Mouse (Mus musculus): ENCODE results near the gene Mrgprg. TPM values are rescaled to one million over a fixed set of nuclear protein-coding genes. Genes with fewer than 3 reads are reported as not detected.

The Mrgprg gene
- polyA plus RNA-seq, 1 experiment from 2014 or later, result not detected

DNA sequence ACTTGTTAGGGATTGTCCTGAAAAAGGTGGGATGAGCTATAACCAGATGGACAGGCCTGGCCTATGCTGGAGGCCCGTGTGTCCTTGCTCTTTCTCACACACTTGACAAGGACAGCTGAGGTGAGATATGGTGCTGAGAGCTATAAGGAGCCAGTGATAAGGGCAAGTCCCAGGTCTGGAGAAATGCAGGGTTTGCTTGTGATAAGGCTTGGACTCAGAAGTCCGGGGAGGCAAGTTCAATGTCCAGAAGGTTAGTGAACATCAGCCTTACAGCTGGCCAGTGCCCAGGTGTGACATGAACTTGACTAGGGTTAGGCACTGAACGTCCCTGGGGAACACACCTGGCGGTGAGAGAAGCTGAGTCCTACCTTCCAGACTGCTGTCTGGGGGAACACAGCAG is 14.7 kb downstream of the Mrgprg start:
- H3K9ac ChIP-seq (ENCODE audit: low read length), result no peak overlapping the region
- DNase-seq (ENCODE audit: low spot score) (no peak), ATAC-seq (ENCODE audit: insufficient number of reproducible peaks, low FRiP score, low TSS enrichment, low read depth) (no peak)
- no peaks in the 10 kb centered on the region for H3K9me3 ChIP-seq (ENCODE audit: control insufficient read depth, low read length)
- no peaks in the 10 kb centered on the region for H3K36me3 ChIP-seq (ENCODE audit: control insufficient read depth, insufficient read depth, low read length)
- no peak overlapping the region for H3K4me2 ChIP-seq (ENCODE audit: low read depth, severe bottlenecking)
- peaks cover 6% of the 10 kb centered on the region; the same call in 1 of the 2 replicates for H3K27me3 ChIP-seq (ENCODE audit: control insufficient read depth, insufficient read depth, low read length)
- 70% methylated on average over 4 of the region's 4 CpGs for WGBS
- H3K27ac ChIP-seq (replicated peaks; ENCODE audit: low read depth, low read length), result no peak overlapping the region
- no peaks in the 10 kb centered on the region for H3K4me1 ChIP-seq (ENCODE audit: control insufficient read depth, insufficient read depth, low read length)
- no peak overlapping the region for H3K4me3 ChIP-seq (ENCODE audit: low read depth, low read length)

DNA sequence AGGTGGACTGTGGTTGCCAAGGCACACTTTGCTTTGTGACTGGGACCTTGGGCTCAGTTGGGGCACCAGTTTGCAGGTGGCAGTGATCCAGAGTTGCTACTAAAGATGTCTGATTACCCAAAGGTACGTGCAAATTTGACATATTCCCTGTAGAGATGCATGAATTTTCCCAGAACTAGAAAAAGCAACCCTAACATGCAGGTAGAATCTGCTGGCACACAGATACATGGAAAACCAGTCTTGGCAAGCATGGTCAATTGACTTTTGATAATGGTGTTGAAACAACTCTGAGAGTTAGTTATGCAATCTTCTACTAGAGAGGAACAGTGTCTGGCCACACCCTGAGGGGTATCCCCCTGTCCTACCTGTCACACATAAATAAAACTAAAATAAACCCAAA is 15.4 kb downstream of the Mrgprg start:
- Histone ChIP-seq H3K27ac (replicated peaks; ENCODE audit: low read depth, low read length) (no peak overlapping the region), H3K36me3 (ENCODE audit: control insufficient read depth, insufficient read depth, low read length) (no peaks in the 10 kb centered on the region), H3K4me3 (ENCODE audit: low read depth, low read length) (no peak overlapping the region), H3K9me3 (ENCODE audit: control insufficient read depth, low read length) (no peaks in the 10 kb centered on the region), H3K9ac (ENCODE audit: low read length) (no peak overlapping the region), H3K27me3 (ENCODE audit: control insufficient read depth, insufficient read depth, low read length) (peaks cover 6% of the 10 kb centered on the region; the same call in 1 of the 2 replicates), H3K4me1 (ENCODE audit: control insufficient read depth, insufficient read depth, low read length) (no peaks in the 10 kb centered on the region), H3K4me2 (ENCODE audit: low read depth, severe bottlenecking) (no peak overlapping the region)
- no peak for ATAC-seq (ENCODE audit: insufficient number of reproducible peaks, low FRiP score, low TSS enrichment, low read depth)
- WGBS, result 81% methylated on average over 1 of the region's 1 CpGs
- no peak for DNase-seq (ENCODE audit: low spot score)

DNA sequence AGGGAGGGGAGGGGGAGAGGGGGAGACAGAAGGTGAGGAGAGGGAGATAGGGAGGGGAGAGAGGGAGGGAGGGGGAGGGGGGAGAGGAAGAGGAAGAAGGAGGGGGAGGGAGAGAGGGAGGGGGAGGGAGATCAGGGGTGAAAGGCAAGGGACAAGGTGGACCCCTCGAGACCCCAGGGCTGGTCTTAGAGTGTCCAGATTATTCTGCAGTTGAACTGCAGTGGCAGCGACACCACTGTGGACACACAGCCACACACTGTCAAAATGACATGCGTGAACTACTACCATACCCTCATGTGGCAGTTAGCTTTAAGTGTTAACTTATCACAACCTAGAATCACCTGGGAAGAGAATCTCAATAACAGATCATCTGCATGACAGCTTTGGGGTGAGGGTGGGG is 17.7 kb downstream of the Mrgprg start:
- Histone ChIP-seq H3K27ac (replicated peaks; ENCODE audit: low read depth, low read length) (no peak overlapping the region), H3K9me3 (ENCODE audit: control insufficient read depth, low read length) (no peaks in the 10 kb centered on the region), H3K27me3 (ENCODE audit: control insufficient read depth, insufficient read depth, low read length) (no peaks in the 10 kb centered on the region), H3K36me3 (ENCODE audit: control insufficient read depth, insufficient read depth, low read length) (no peaks in the 10 kb centered on the region), H3K4me1 (ENCODE audit: control insufficient read depth, insufficient read depth, low read length) (no peaks in the 10 kb centered on the region), H3K4me3 (ENCODE audit: low read depth, low read length) (no peak overlapping the region), H3K4me2 (ENCODE audit: low read depth, severe bottlenecking) (no peak overlapping the region), H3K9ac (ENCODE audit: low read length) (no peak overlapping the region)
- 65% methylated on average over 3 of the region's 3 CpGs for WGBS
- DNase-seq (ENCODE audit: low spot score) (no peak), ATAC-seq (ENCODE audit: insufficient number of reproducible peaks, low FRiP score, low TSS enrichment, low read depth) (no peak)

DNA sequence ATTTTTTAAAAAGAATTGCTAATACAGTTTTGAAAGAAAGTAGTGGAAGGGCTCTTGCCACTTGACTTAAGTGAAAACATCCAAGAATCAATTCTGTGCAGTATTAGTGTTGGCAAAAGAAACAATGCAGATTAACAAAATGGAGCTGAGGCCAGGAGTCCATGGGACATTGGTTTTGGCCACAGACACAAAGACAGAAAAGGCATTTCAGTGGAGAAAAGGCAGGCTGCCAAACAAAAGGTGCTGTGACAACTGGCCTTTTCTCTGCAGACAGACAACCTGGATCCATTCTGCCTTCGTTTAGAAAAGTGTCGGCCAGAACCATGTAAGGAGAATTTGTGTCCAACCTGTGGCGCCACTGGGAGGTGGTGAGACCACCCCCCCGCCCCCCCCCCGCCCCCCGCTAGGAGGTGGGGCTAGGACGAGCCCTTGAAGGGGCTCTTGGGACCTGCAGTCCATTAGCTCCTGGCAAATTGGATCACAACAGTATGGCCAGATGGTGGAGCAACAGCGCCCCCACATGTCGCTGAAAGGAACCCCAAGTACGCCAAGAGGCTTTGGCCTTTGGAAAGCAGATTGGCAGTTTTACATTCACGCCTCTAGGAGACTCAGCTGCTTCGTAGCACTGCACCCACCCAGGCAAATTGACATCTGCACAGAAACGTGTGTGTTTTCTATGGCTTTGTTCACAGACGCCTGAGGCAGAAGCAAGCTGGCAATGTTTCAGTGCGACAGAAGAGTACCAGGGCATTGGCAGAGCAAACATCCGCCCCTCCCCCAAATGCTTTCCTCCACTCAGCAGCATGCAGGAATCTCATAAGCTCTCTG is 18.5 kb downstream of the Mrgprg start:
- no peaks in the 10 kb centered on the region for H3K9me3 ChIP-seq (ENCODE audit: control insufficient read depth, low read length)
- peak overlapping the region; percentile 45 for H3K9ac ChIP-seq (ENCODE audit: low read length)
- DNase-seq (ENCODE audit: low spot score), result peak; percentile 97
- WGBS, result 3% methylated on average over 16 of the region's 16 CpGs
- H3K4me2 ChIP-seq (ENCODE audit: low read depth, severe bottlenecking), result peak overlapping the region; percentile 38
- peak; percentile 56 for ATAC-seq (ENCODE audit: insufficient number of reproducible peaks, low FRiP score, low TSS enrichment, low read depth)
- H3K4me3 ChIP-seq (ENCODE audit: low read depth, low read length), result no peak overlapping the region
- 0 out of 2 replicates have a peak overlapping the region, but pooled peaks have one; percentile 18 for H3K27ac ChIP-seq (replicated peaks; ENCODE audit: low read depth, low read length)
- no peaks in the 10 kb centered on the region for H3K27me3 ChIP-seq (ENCODE audit: control insufficient read depth, insufficient read depth, low read length)
- H3K36me3 ChIP-seq (ENCODE audit: control insufficient read depth, insufficient read depth, low read length), result no peaks in the 10 kb centered on the region
- no peaks in the 10 kb centered on the region for H3K4me1 ChIP-seq (ENCODE audit: control insufficient read depth, insufficient read depth, low read length)

DNA sequence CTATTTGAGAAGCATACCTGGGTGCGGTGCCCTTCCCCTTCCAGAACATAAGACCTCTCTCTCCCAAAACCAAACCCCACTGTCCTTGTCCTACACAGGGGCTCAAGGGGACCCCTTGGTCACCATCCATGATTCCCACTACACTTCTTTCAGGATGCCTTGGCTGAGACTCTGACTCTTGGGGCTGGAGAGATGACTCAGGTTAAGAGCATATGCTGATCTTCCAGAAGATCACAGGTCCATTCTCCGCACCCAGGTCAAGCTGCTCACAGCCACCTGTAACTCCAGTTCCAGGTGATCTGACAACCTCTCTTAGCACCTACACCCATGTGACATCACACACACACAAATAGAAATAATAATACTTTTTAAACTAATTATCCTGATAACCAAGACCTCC is 26.1 kb downstream of the Mrgprg start:
- Histone ChIP-seq H3K4me2 (ENCODE audit: low read depth, severe bottlenecking) (peak overlapping the region; percentile 84), H3K27ac (replicated peaks; ENCODE audit: low read depth, low read length) (no peak overlapping the region), H3K36me3 (ENCODE audit: control insufficient read depth, insufficient read depth, low read length) (no peaks in the 10 kb centered on the region), H3K4me3 (ENCODE audit: low read depth, low read length) (peak overlapping the region; percentile 74), H3K4me1 (ENCODE audit: control insufficient read depth, insufficient read depth, low read length) (peaks cover 12% of the 10 kb centered on the region), H3K9ac (ENCODE audit: low read length) (no peak overlapping the region; the same call in 1 of the 2 replicates), H3K27me3 (ENCODE audit: control insufficient read depth, insufficient read depth, low read length) (no peaks in the 10 kb centered on the region), H3K9me3 (ENCODE audit: control insufficient read depth, low read length) (no peaks in the 10 kb centered on the region)
- DNase-seq (ENCODE audit: low spot score), result no peak
- 28% methylated on average over 2 of the region's 2 CpGs for WGBS
- 0 out of 2 replicates have a peak, but pooled peaks have one; percentile 16 for ATAC-seq (ENCODE audit: insufficient number of reproducible peaks, low FRiP score, low TSS enrichment, low read depth)

DNA sequence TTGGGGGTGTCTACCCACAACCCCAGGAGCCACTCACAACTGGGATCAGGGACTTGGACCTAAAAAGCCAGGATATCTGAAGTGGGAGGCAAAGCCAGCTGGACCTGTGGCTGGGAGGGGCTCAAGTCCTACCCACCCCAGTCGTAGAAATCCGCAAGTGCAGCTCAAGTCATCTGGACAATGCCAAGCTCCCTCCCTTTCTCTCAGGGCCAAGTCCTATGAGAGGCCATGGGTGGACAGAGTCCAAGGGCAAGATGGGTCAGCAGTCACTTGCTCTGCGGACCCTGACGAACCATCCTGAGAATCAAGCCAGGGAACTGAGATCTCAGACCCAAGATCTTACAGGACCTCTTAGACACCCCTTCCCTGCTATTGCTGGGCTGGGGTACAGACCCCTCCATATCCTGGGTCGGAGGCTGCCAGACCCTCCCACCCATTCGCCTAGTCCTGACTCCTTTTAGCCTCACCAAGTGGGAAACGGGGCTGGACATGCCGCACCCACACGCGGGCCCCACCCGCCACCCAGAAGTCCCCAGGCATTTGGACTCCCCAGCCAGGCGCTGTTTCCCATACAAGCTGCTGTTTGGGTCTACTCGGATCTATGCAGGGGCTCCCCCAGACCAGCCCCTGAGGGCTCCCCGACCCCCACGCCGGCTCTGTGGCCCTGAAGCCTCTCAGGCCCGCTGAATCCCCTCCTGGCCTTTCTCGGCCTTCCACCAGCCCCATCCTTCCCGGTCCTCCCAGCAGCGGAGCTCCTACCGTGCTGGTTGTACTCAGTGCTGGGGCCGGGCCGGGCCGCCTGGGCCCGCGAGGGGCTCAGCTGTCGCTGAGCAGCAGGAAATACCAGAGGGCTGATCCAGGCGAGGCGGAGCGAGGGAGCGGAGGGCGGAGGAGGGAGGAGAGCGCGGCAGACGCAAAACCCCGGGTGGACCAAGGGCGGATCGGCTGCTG is 27.0 kb downstream of the Mrgprg start:
- no peaks in the 10 kb centered on the region for H3K27me3 ChIP-seq (ENCODE audit: control insufficient read depth, insufficient read depth, low read length)
- DNase-seq (ENCODE audit: low spot score) (peak; percentile 89), ATAC-seq (ENCODE audit: insufficient number of reproducible peaks, low FRiP score, low TSS enrichment, low read depth) (peak; percentile 85)
- H3K9me3 ChIP-seq (ENCODE audit: control insufficient read depth, low read length), result no peaks in the 10 kb centered on the region
- H3K27ac ChIP-seq (replicated peaks; ENCODE audit: low read depth, low read length), result peak overlapping the region; percentile 67; the same call in 1 of the 2 replicates
- H3K36me3 ChIP-seq (ENCODE audit: control insufficient read depth, insufficient read depth, low read length), result no peaks in the 10 kb centered on the region
- H3K4me1 ChIP-seq (ENCODE audit: control insufficient read depth, insufficient read depth, low read length), result peaks cover 12% of the 10 kb centered on the region
- peak overlapping the region; percentile 84 for H3K4me2 ChIP-seq (ENCODE audit: low read depth, severe bottlenecking)
- H3K4me3 ChIP-seq (ENCODE audit: low read depth, low read length), result peak overlapping the region; percentile 74
- WGBS, result 2% methylated on average over 35 of the region's 38 CpGs
- peak overlapping the region; percentile 90 for H3K9ac ChIP-seq (ENCODE audit: low read length)

DNA sequence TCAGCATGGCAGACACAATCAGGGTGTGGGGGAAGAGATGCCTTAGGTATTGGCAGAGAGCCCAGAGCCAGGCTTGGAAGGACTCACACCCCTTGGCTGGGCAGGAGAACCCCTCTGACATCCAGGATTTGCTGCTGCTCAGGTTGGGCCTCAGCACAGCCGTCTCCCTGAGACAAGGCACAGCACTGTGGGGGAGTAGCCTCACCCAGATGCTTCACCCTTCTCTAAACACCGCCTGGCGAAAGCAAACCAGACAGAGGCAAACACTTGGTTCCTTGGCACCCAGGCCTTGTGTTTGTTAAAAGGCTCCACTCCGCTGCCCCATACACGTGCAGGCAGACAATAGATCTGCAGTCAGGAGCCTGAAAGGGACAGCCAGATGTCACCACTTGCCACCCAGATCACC is 28.2 kb downstream of the Mrgprg start:
- H3K27ac ChIP-seq (replicated peaks; ENCODE audit: low read depth, low read length), result no peak overlapping the region
- no peak overlapping the region for H3K4me3 ChIP-seq (ENCODE audit: low read depth, low read length)

DNA sequence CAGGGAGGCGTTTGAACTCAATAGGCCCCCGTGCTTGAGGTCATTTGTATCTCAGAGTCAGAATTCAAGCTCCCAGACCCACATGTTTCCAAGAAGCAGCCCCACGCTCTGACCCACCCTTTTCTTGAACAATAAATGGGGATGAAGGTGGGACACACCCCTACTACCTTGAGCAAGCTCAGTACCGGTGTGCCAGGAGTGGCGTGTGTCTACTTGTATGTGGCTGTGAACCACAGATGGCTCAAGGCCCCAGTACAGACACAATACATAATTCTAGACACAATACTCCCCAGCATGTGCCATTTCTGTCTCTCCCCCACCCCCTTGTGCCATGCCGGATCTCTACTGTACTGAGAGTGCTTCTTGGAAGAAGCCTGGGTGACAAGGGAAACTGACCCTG is 28.6 kb downstream of the Mrgprg start:
- Histone ChIP-seq H3K27me3 (ENCODE audit: control insufficient read depth, insufficient read depth, low read length) (no peaks in the 10 kb centered on the region), H3K4me3 (ENCODE audit: low read depth, low read length) (no peak overlapping the region), H3K36me3 (ENCODE audit: control insufficient read depth, insufficient read depth, low read length) (no peaks in the 10 kb centered on the region), H3K4me1 (ENCODE audit: control insufficient read depth, insufficient read depth, low read length) (peaks cover 12% of the 10 kb centered on the region), H3K4me2 (ENCODE audit: low read depth, severe bottlenecking) (no peak overlapping the region), H3K9ac (ENCODE audit: low read length) (no peak overlapping the region), H3K9me3 (ENCODE audit: control insufficient read depth, low read length) (no peaks in the 10 kb centered on the region), H3K27ac (replicated peaks; ENCODE audit: low read depth, low read length) (no peak overlapping the region)
- ATAC-seq (ENCODE audit: insufficient number of reproducible peaks, low FRiP score, low TSS enrichment, low read depth), result no peak
- DNase-seq (ENCODE audit: low spot score), result no peak
- 75% methylated on average over 6 of the region's 6 CpGs for WGBS

More for the DNA sequence above, 28.2 kb downstream of the Mrgprg start:
- DNase-seq (ENCODE audit: low spot score) (no peak), ATAC-seq (ENCODE audit: insufficient number of reproducible peaks, low FRiP score, low TSS enrichment, low read depth) (no peak)
- WGBS, result 45% methylated on average over 5 of the region's 5 CpGs
- Histone ChIP-seq H3K36me3 (ENCODE audit: control insufficient read depth, insufficient read depth, low read length) (no peaks in the 10 kb centered on the region), H3K4me1 (ENCODE audit: control insufficient read depth, insufficient read depth, low read length) (peaks cover 12% of the 10 kb centered on the region), H3K4me2 (ENCODE audit: low read depth, severe bottlenecking) (peak overlapping the region; percentile 84), H3K9ac (ENCODE audit: low read length) (no peak overlapping the region), H3K9me3 (ENCODE audit: control insufficient read depth, low read length) (no peaks in the 10 kb centered on the region), H3K27me3 (ENCODE audit: control insufficient read depth, insufficient read depth, low read length) (no peaks in the 10 kb centered on the region)
